Mouse (Mus musculus) embryonic facial prominence, embryonic 13.5 days (tissue): ENCODE measurements around the gene Tph1. TPM values are rescaled to one million over a fixed set of nuclear protein-coding genes. Genes with fewer than 3 reads are reported as not detected.

Experiments
- ATAC-seq: fragments of 200-750 bp; cut with Nextera tagmentation; 2 replicates; pipeline ENCODE4 v1.8.0; 2017; ENCODE audit warnings: low read depth; ENCODE audit not compliant: insufficient number of reproducible peaks, insufficient read depth, low FRiP score, low TSS enrichment
- H3K27ac ChIP-seq: fragments of 300-500 bp; sonication (generic); 2 replicates; pipeline ENCODE4 v1.5.1; 2015; ENCODE audit warnings: moderate library complexity, mild to moderate bottlenecking, inconsistent platforms
- H3K27me3 ChIP-seq: fragments of 300-500 bp; sonication (generic); 2 replicates; pipeline ENCODE4 v1.6.1; 2015; ENCODE audit warnings: mild to moderate bottlenecking, inconsistent platforms
- H3K36me3 ChIP-seq: fragments of 300-500 bp; sonication (generic); 2 replicates; pipeline ENCODE4 v1.6.1; 2015; ENCODE audit warnings: mild to moderate bottlenecking, inconsistent platforms
- H3K4me1 ChIP-seq: fragments of 300-500 bp; sonication (generic); 2 replicates; pipeline ENCODE4 v1.6.1; 2015; ENCODE audit warnings: inconsistent platforms
- H3K4me2 ChIP-seq: fragments of 300-500 bp; sonication (generic); 2 replicates; pipeline ENCODE4 v1.6.1; 2015; ENCODE audit warnings: moderate library complexity, mild to moderate bottlenecking, inconsistent platforms
- H3K4me3 ChIP-seq: fragments of 300-500 bp; sonication (generic); 2 replicates; pipeline ENCODE4 v1.5.1; 2015; ENCODE audit warnings: mild to moderate bottlenecking, inconsistent platforms
- H3K9ac ChIP-seq: fragments of 300-500 bp; sonication (generic); 2 replicates; pipeline ENCODE4 v1.6.1; 2015; ENCODE audit warnings: mild to moderate bottlenecking, inconsistent platforms
- H3K9me3 ChIP-seq: fragments of 300-500 bp; sonication (generic); 2 replicates; pipeline ENCODE4 v1.6.1; 2016; ENCODE audit warnings: inconsistent platforms
- WGBS: fragments of 180-500 bp; shearing (Covaris S2); methylation state at CpG from one replicate; pipeline ENCODE4 v1.1.7; 2015; ENCODE audit warnings: mixed read lengths; 5-methylcytosine and 5-hydroxymethylcytosine counted together
- polyA plus RNA-seq: library from polyadenylated mRNA; unstranded; fragments of >200 nt; fragmentation: Nextera tagmentation; extraction: Ambion mirVana; gene quantifications from 2 replicates; pipeline ENCODE4 v1.2.1, GENCODE M21; 2015

The Tph1 gene
- polyA plus RNA-seq, 1 experiment from 2014 or later: 0.25 TPM

DNA sequence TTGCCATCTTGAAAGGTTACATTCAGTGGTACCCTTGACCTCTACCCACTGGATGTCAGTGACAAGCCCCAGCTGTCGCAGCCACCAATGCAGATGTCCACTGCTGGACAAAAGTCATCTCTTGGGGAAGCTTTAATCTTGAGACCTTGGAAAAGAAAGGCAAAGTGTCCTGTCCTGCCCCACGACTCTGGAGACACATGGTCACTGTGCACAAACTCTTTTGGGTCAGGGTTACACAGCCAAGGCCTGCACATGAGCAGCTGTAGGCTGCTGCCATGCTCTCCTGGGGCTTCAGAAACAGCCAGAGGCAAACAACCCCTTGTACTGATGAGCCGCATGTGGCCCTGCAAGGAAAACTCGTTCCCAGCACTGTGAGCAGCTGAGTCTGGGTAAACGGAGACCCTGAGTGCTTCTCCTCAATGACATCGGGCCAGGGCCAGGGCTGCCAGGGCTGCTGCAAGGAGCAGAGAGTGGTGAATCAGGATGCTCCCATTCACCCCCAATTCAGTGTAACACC, 59.9 kb downstream of the Tph1 start:
- no peak overlapping the region for H3K4me2 ChIP-seq
- peak overlapping the region; percentile 32; the same call in 1 of the 2 replicates for H3K9ac ChIP-seq
- no peak for ATAC-seq
- H3K36me3 ChIP-seq: peaks cover 6% of the 10 kb centered on the region
- H3K27me3 ChIP-seq: no peaks in the 10 kb centered on the region
- H3K4me3 ChIP-seq: no peak overlapping the region
- 62% methylated on average over 6 of the region's 6 CpGs for WGBS
- H3K9me3 ChIP-seq: no peaks in the 10 kb centered on the region
- H3K4me1 ChIP-seq: 0 out of 2 replicates have a peak, but pooled peaks cover 5% of the 10 kb centered on the region
- no peak overlapping the region for H3K27ac ChIP-seq

- no peak for ATAC-seq
- H3K9me3 ChIP-seq: no peaks in the 10 kb centered on the region
- H3K9ac ChIP-seq: 0 out of 2 replicates have a peak overlapping the region, but pooled peaks have one; percentile 32
- H3K36me3 ChIP-seq: peaks cover 6% of the 10 kb centered on the region
- H3K4me3 ChIP-seq: no peak overlapping the region
- 80% methylated on average over 9 of the region's 9 CpGs for WGBS
- peaks cover 8% of the 10 kb centered on the region; the same call in 1 of the 2 replicates for H3K4me1 ChIP-seq
- H3K27ac ChIP-seq: no peak overlapping the region
- no peak overlapping the region for H3K4me2 ChIP-seq
- no peaks in the 10 kb centered on the region for H3K27me3 ChIP-seq
Observed at GRCm38 (mm10) chr7:46611970-46612369, 60.4 kb downstream of the Tph1 start.

DNA sequence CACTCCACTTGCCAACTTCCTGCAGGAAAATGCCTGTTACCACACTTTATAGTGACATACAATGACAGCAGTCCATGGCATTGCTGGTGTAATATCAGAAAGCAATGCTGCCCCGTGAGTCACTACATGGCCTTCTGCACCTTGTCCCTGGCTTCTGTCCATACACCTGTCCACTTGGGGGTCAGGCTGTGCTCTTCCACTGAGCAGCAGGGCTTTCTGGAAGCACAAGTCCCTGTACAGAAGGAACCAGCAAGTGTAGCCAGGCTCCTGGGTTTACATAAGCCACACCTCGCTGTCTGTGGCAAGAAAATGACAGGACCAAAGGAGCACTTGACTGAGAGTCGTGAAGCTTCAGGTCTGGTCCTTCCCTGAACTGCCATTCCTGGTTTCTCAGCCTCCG, 63.0 kb downstream of the Tph1 start:
- H3K36me3 ChIP-seq: peaks cover 6% of the 10 kb centered on the region
- H3K4me3 ChIP-seq: no peak overlapping the region
- WGBS: 85% methylated on average over 4 of the region's 4 CpGs
- H3K27me3 ChIP-seq: no peaks in the 10 kb centered on the region
- H3K9ac ChIP-seq: no peak overlapping the region
- ATAC-seq: no peak
- no peak overlapping the region for H3K27ac ChIP-seq
- peaks cover 9% of the 10 kb centered on the region; the same call in 1 of the 2 replicates for H3K4me1 ChIP-seq
- H3K4me2 ChIP-seq: no peak overlapping the region
- no peaks in the 10 kb centered on the region for H3K9me3 ChIP-seq

DNA sequence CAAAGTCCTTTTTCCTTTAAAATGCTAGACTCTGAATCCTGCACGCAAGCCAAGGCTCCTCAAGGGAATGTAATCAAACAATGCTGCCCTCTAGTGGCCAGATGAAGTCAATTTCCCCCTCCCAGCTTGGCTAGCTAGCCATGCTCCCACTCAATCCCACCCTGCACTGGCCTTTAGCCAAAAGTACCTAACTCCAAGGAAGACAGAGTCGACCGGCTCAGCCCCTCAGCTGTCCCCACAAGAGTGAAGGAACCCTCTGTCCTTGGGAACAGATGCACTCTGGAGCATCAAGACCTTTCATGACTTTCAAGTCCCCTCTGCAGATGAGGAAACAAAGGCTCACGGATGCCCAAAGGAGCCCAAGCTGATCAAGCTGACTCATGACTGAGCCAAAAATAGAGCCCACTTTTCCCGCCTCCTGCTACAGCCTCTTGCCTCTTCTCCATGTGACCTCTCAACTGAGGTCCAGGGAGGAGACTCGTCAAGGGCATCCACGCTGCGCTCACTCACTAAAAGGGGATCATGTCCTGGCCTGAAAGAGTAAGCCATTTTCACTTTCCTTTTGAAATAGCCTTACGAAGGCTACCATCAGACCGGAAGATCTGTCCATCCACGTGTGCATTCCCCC, 64.8 kb downstream of the Tph1 start:
- Histone ChIP-seq H3K27me3 (no peaks in the 10 kb centered on the region), H3K4me2 (no peak overlapping the region), H3K36me3 (peaks cover 4% of the 10 kb centered on the region), H3K9me3 (no peaks in the 10 kb centered on the region), H3K27ac (no peak overlapping the region), H3K9ac (no peak overlapping the region), H3K4me3 (no peak overlapping the region), H3K4me1 (peaks cover 9% of the 10 kb centered on the region; the same call in 1 of the 2 replicates)
- 57% methylated on average over 11 of the region's 11 CpGs for WGBS
- no peak for ATAC-seq

- H3K27me3 ChIP-seq: no peaks in the 10 kb centered on the region
- H3K36me3 ChIP-seq: no peaks in the 10 kb centered on the region
- no peaks in the 10 kb centered on the region for H3K9me3 ChIP-seq
- H3K4me1 ChIP-seq: peaks cover 7% of the 10 kb centered on the region; the same call in 1 of the 2 replicates
- no peak overlapping the region for H3K27ac ChIP-seq
- no peak overlapping the region for H3K9ac ChIP-seq
- no peak overlapping the region for H3K4me3 ChIP-seq
- no peak for ATAC-seq
- WGBS: 66% methylated on average over 8 of the region's 8 CpGs
- H3K4me2 ChIP-seq: no peak overlapping the region
Observed at GRCm38 (mm10) chr7:46607031-46607426, 65.3 kb downstream of the Tph1 start.

DNA sequence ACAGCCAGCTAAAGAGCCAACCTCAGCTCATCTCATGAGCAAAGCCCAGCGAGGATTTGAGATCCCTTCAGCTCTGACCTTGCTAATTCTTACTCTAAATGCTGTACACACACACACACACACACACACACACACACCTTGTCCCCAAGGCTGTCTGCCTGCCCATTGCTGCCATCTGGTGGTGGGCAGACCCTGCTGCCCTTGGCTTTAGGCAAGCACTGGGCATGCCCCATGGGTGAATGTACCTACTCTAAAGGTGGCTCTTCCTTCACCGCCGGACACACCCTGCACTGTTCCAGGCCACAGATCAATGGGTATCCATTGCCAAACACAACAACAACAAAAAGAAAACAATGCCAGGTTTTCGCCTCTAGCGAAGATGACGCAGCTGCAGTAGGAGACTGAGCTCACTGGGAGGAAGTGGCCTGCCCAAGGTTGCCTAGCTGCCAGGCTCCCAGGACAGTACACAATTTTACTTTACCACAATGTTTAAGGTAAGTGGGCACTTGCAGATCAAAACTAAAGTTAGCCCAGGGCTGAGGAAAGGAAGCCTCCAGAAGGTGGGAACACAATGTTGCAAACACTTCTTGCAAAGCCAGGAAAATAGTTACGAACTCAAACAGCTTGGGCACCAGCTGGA, 65.8 kb downstream of the Tph1 start:
- H3K4me2 ChIP-seq: no peak overlapping the region
- H3K9me3 ChIP-seq: no peaks in the 10 kb centered on the region
- no peak for ATAC-seq
- no peak overlapping the region for H3K27ac ChIP-seq
- H3K36me3 ChIP-seq: no peaks in the 10 kb centered on the region
- H3K4me1 ChIP-seq: peaks cover 6% of the 10 kb centered on the region
- H3K4me3 ChIP-seq: no peak overlapping the region
- H3K9ac ChIP-seq: no peak overlapping the region
- no peaks in the 10 kb centered on the region for H3K27me3 ChIP-seq
- 77% methylated on average over 7 of the region's 7 CpGs for WGBS

GRCm38 (mm10) chr7:46603051-46603450, 69.3 kb downstream of the Tph1 start:
- Histone ChIP-seq H3K27ac (no peak overlapping the region), H3K4me2 (no peak overlapping the region)
- WGBS: 88% methylated on average over 7 of the region's 7 CpGs

DNA sequence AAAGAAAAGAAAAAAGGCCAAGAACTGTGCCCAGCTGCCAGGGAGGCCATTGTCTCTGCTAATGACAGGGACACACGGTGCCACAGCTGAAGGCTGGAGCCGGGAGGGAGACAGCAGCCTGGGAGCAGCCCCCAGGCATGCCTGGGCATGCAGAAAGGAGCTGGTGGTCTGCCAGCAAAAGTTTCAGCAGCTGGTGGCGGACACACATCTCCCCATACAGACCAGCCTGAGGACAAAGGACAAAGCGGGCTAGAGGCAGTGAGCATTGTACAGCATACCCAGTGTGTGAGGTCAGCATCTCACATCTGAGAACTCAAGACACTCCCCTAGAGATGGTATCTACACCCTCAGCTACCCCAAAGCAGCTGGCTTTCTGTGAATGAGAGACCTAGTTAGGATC, 70.3 kb downstream of the Tph1 start:
- Histone ChIP-seq H3K27ac (no peak overlapping the region), H3K27me3 (no peaks in the 10 kb centered on the region), H3K9me3 (no peaks in the 10 kb centered on the region), H3K9ac (no peak overlapping the region), H3K4me2 (no peak overlapping the region), H3K36me3 (no peaks in the 10 kb centered on the region), H3K4me1 (peaks cover 10% of the 10 kb centered on the region), H3K4me3 (no peak overlapping the region)
- 48% methylated on average over 4 of the region's 4 CpGs for WGBS
- no peak for ATAC-seq

More at GRCm38 (mm10) chr7:46603051-46603450, 69.3 kb downstream of the Tph1 start:
- no peak overlapping the region for H3K9ac ChIP-seq
- no peak for ATAC-seq
- no peaks in the 10 kb centered on the region for H3K27me3 ChIP-seq
- H3K36me3 ChIP-seq: no peaks in the 10 kb centered on the region
- H3K4me1 ChIP-seq: peaks cover 11% of the 10 kb centered on the region
- H3K9me3 ChIP-seq: no peaks in the 10 kb centered on the region
- H3K4me3 ChIP-seq: no peak overlapping the region

DNA sequence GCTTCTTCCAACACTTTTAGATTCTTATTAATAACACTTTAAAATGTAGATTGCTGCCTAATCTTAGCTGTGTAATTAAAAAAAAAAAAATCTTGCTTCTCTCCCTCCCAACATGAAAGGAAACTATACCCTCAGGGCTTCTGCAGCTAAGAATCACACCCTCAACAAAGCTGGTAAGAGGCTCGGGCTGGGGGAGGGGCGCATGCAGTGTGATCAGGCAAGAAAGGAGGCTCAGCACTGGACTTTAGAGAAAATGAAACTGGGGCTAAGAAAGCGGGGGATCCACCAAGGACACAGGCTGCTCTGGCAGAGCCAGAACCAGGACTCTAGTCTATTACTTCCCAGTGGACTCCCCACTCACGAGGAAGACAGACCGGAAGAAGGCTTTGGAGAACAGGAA, 71.2 kb downstream of the Tph1 start:
- Histone ChIP-seq H3K36me3 (no peaks in the 10 kb centered on the region), H3K4me2 (no peak overlapping the region), H3K9me3 (no peaks in the 10 kb centered on the region), H3K27me3 (no peaks in the 10 kb centered on the region), H3K27ac (no peak overlapping the region), H3K4me3 (no peak overlapping the region), H3K4me1 (peaks cover 7% of the 10 kb centered on the region), H3K9ac (no peak overlapping the region)
- WGBS: 46% methylated on average over 5 of the region's 5 CpGs
- ATAC-seq: no peak

GRCm38 (mm10) chr7:46597006-46597405, 75.3 kb downstream of the Tph1 start:
- H3K27me3 ChIP-seq: no peaks in the 10 kb centered on the region
- H3K27ac ChIP-seq: no peak overlapping the region
- no peak overlapping the region for H3K9ac ChIP-seq
- 85% methylated on average over 2 of the region's 2 CpGs for WGBS
- no peak overlapping the region for H3K4me3 ChIP-seq
- H3K9me3 ChIP-seq: no peaks in the 10 kb centered on the region
- no peak overlapping the region for H3K4me2 ChIP-seq
- peaks cover 5% of the 10 kb centered on the region for H3K4me1 ChIP-seq
- ATAC-seq: no peak
- H3K36me3 ChIP-seq: 0 out of 2 replicates have a peak, but pooled peaks cover 3% of the 10 kb centered on the region
